Mouse (Mus musculus): Measurements from ENCODE around the gene Slc16a5. TPM values are rescaled to one million over a fixed set of nuclear protein-coding genes. Genes with fewer than 3 reads are reported as not detected.
"Not testable (repeated sequence)": the region's sequence is repeated elsewhere in the genome, so short reads cannot be mapped to it uniquely, and the experiment has no call there.

Slc16a5 gene
- polyA plus RNA-seq, 2 experiments from 2014 or later, result 3.5 to 6.5 TPM

- ATAC-seq, result no peak
Measured at GRCm38 (mm10) chr11:115448075-115448474, 14.2 kb upstream of the Slc16a5 start.

GRCm38 (mm10) chr11:115448998-115449397, 13.3 kb upstream of the Slc16a5 start:
- ATAC-seq, result no peak

GRCm38 (mm10) chr11:115450176-115450575, 12.1 kb upstream of the Slc16a5 start:
- ATAC-seq, result no peak

GRCm38 (mm10) chr11:115451781-115452241, 10.5 kb upstream of the Slc16a5 start:
- peak; percentile 96 for ATAC-seq

DNA sequence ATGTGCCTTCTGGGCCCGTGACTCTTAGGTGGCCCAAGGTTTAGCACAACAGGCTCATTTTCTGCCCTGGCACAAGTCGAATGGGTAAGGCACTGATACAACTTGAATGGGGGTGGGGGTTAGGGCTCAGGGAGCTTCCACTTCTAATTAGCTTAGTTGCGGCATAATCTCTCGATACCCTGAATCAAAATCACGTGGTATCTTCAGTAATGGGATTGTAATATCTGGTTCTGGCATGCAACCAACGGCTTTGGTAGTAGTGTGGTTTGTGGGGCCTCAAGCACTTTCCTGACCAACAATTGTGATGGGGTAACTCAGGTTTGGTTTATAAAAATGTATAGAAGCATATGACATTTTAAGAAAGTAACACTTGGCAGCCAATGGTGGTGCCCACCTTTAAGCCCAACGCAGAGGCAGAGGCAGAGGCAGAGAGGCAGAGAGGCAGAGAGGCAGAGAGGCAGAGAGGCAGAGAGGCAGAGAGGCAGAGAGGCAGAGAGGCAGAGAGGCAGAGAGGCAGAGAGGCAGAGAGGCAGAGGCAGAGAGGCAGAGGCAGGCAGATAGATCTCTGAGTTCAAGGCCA, 9.9 kb upstream of the Slc16a5 start:
- ATAC-seq, result no peak

DNA sequence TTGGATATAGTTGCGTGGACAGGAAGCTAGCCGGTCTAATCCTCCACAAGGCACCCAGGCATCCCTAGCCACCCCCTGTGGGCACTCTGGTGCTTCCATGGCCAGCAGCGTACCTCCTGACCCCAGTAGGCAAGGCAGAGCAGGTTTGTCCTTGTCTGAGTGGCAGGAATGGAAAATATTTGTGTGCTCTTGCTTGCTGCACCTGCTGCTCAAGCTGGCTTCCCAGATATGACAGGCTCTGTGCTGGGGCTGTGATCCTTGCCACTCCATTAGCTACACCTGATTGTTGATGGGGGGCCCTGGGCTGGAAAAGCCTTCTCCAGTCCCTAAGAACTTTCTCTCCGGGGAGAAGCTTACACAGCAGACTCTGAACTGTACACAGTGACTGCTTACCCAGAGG, 9.0 kb upstream of the Slc16a5 start:
- ATAC-seq, result no peak

- ATAC-seq, result not testable (repeated sequence)
Measured at GRCm38 (mm10) chr11:115454822-115455221, 7.5 kb upstream of the Slc16a5 start.

- no peak for ATAC-seq
Measured at GRCm38 (mm10) chr11:115455619-115456018, 6.7 kb upstream of the Slc16a5 start.

- no peak for ATAC-seq
Measured at GRCm38 (mm10) chr11:115456182-115456581, 6.1 kb upstream of the Slc16a5 start.

DNA sequence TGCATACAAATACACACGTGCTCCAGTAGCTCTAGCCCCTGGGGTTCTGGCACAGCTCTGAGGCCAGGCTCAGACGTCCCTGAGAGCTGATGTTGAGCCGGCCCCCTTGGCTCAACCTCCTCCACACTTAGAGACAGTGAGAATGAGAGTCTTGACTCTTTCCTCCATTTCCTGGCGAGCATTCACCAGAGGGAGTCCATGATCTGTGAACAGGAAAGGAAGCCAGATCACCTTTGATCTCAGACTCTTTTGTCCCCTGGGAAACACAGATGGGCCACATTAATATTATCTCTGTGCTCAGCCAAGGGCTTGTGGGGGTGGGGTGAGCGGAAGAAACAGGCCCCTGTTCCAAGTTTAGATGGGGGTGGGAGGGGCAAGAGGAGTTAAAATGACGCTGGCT, 4.9 kb upstream of the Slc16a5 start:
- no peak for ATAC-seq

- ATAC-seq, result no peak
Measured at GRCm38 (mm10) chr11:115460976-115461375, 1.3 kb upstream of the Slc16a5 start.

GRCm38 (mm10) chr11:115461846-115462242, 430 bp upstream of the Slc16a5 start:
- ATAC-seq, result no peak

DNA sequence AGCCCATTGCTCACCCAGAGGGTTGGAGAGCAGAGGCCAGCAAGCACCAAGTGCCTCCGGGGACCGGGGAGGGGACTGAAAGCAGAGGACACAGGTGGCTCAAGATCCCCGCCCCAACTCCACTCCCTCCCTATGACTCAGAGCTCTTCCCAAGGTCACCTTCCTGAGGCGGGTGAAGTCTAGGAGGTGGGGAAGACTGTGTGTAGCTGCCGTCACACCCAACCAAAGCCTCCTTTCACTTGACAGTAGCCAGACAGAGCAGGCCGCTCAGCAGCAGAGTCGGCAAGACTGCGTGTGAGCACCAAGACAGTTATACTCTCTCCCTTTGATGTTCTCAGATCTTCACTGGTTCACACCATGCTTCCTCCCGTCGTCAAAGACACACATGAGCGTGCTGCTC, 1.1 kb downstream of the Slc16a5 start:
- peak; percentile 83 for ATAC-seq

DNA sequence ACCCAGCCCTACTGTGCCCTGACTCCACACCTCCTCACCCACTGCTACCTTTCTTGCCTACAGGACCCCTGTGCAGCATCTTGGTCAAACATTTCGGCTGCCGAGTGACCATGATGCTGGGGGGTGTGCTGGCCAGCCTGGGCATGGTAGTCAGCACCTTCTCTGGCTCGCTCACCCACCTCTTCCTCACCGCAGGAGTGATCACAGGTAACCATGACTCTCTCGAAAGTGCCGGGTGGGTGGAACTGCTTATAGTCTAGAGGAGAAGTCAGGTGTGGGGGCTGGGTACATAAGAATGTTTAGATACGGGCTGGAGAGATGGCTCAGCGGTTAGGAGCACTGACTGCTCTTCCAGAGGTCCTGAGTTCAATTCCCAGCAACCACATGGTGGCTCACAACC, 2.6 kb downstream of the Slc16a5 start:
- no peak for ATAC-seq

DNA sequence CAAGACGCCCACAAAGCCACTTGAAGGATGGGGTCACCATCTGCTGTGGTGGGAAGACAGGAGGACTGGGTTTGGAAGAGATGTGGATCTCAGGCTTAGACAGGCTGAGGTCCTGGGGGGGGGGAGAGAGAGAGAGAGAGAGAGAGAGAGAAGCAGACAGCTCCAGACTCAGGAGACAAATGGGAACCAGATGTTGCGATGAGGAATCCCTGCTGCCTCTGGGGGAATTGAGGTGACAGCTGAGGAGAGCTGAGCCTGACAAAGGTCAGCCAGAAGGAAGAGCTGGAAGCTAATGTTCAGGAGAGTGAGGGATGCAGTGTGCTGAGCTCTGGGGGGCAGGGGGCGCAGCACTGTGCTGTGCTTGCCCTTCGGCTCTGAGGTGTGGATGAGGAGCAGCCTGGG, 4.9 kb downstream of the Slc16a5 start:
- ATAC-seq, result no peak

DNA sequence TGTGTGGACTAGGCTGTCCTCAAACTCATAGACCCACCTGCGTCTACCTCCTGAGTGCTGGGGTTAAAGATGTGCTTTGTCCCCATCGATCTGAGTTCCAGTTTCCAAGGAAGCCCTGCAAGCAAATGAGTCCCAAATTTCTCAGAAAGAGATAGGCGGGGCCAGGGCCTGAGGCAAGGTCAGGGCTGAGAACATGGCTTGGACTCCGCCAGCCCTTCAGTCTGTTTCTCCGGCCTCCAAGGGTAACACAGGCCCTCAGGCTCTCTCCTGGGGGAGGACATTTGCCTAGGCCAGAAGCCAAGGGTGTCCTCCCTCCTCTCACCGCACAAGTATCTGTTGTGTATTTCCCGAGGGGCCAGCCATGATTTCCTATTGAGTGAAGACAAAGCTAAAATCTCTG, 9.9 kb downstream of the Slc16a5 start:
- no peak for ATAC-seq

- peak; percentile 18 for ATAC-seq
Measured at GRCm38 (mm10) chr11:115473626-115474275, 11.5 kb downstream of the Slc16a5 start.

DNA sequence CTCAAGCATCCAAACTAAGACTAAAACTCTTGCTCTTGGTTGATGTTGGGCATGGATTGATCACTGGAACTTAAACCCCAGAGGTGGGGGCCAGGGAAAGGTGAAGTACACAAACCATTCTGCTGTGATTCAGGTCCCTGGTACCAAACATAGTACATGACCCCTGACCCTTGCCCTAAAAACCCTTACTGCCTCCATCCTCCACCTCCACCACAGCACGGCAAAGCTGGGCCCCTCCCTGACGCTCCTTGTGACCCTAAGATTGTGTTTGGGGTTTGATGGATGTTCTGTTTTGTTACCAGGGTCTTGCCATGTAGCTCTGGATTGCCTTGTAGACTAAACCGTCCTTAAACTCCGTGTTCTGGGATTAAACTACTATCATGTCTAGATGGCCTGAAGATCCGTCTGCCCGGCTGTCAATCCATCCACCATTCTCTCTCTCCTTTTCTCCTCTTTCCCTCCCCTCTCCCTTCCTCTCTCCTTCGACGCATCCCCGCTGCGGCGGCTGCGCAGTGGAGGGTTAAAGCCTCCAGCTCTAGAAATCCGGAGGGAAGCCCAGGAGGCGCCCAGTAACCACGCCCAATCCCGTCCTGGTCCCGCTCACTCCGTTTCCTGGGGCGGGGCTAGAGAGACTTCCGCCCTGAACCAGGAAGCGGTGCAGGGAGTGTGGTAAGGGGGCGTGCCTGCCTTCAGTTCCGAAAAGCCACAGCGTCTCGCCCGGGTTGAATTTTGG, 12.9 kb downstream of the Slc16a5 start, which contains the start of gene Armc7:
Gene Armc7, plus strand, starts transcription at position 643 of the 733 bp plus-strand sequence.
- peak; percentile 92 for ATAC-seq

DNA sequence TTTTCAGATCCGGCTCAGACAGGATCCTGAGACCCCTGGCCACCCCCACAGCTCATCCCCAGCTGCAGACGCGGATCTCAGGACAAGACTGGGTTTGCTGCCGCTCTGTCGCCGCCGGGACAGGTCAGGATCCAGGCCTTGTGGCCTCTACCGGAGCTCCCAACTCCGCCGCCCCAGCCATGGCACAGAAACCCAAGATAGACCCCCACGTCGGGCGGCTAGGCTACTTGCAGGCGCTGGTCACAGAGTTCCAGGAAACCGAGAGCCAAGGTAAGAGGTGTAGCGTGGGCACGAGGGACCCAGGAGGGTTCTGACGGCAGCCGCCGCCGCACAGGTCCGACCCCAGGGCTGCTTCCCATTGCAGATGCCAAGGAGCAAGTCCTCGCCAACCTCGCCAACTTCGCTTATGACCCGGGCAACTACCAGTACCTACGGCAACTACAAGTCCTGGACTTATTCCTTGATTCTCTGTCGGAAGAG, 13.5 kb downstream of the Slc16a5 start:
- peak; percentile 4 for ATAC-seq

DNA sequence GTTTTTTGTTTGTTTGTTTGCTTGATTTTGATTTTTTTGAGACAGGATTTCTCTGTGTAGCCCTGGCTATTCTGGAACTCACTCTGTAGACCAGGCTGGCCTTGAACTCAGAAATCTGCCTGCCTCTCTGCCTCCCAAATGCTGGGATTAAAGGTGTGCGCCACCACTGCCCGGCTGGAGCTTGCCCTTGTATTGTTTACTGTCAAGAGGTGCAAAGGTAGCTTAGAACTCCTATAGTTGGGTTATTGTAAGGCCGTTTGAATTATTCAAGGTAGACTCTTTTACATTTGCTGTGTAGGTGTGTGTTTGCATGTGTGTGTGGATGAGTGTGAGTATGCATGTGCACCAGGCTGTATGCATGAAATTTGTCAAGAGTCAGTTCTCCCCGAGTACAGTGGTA, 14.4 kb downstream of the Slc16a5 start:
- not testable (repeated sequence) for ATAC-seq

DNA sequence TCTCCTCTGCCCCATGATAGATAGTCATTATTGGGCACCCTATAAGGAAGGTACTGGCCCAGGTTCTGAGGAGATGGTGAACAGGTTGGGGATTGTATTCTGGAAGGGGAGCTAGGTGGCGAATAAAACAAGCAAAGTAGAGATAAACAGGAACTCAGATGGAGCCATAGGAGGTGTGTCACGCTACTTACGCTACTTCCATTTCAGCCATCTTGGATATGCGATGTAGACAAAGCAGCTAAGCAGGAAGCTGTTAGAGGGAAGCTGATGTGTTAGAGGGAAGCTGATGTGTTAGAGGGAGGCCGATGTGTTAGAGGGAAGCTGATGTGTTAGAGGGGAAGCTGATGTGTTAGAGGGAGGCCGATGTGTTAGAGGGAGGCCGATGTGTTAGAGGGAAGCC, 15.1 kb downstream of the Slc16a5 start:
- peak; percentile 22 for ATAC-seq

GRCm38 (mm10) chr11:115478296-115478938, 16.1 kb downstream of the Slc16a5 start:
- ATAC-seq, result no peak
